Mouse (Mus musculus) induced T-regulatory cell, adult 2 months (primary cell): ENCODE data around the gene Hist1h2ah.

Experiments used
- DNase-seq: peaks from one replicate; pipeline ENCODE4 v3.0.0-alpha.2; 2012; ENCODE audit warnings: low read depth

The Hist1h2ah gene

DNA sequence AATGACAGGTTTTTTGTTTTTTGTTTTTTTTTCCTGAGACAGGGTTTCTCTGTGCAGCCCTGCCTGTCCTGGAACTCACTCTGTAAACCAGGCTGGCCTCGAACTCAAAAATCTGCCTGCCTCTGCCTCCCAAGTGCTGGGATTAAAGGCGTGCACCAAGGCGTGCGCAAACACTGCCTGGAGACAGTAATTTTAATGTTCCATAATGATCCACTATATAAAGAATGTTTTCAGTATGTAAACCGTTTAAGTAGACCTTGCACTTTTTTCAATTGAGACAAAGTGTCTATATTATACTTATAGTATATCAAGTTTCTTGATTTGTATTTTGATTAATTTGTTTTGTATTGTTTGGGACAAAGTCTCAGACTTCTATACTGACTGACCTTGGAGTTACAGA, 4.0 kb upstream of the Hist1h2ah start:
- DNase-seq = no peak

DNA sequence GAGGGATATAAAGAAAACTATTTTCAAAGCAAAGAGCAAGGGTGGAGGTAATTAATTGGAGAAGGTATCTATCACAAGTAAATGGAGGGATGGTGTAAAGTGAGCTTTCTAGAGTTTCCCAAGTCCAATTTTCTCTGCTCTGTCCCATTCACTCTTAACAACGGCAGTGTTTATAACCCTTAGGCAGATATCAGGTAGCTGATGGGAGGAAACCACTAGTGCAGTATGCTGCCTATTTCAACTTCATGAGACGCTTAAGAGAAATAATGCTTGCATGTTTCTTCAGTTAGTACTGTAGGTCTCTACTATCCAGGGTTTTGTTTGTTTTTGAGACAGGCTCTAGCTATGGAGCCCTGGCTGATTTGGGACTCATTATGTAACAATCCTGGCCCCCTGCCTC, 2.0 kb upstream of the Hist1h2ah start:
- DNase-seq = no peak

DNA sequence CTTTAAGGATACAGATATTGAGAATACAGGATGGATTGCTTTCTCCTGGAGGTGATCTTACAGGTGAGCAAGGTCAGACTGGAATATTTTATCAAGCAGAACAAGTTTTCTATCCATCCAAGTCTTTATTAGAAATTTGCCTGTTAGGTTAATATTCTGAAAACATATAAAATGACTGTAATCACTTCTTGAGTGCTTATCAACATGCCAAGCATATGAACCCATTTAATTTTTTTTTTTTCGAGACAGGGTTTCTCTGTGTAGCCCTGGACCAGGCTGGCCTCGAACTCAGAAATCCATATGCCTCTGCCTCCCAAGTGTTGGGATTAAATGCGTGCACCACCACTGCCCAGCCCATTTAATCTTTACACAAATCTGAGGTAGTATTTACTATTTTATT, 1.6 kb upstream of the Hist1h2ah start:
- no peak for DNase-seq

DNA sequence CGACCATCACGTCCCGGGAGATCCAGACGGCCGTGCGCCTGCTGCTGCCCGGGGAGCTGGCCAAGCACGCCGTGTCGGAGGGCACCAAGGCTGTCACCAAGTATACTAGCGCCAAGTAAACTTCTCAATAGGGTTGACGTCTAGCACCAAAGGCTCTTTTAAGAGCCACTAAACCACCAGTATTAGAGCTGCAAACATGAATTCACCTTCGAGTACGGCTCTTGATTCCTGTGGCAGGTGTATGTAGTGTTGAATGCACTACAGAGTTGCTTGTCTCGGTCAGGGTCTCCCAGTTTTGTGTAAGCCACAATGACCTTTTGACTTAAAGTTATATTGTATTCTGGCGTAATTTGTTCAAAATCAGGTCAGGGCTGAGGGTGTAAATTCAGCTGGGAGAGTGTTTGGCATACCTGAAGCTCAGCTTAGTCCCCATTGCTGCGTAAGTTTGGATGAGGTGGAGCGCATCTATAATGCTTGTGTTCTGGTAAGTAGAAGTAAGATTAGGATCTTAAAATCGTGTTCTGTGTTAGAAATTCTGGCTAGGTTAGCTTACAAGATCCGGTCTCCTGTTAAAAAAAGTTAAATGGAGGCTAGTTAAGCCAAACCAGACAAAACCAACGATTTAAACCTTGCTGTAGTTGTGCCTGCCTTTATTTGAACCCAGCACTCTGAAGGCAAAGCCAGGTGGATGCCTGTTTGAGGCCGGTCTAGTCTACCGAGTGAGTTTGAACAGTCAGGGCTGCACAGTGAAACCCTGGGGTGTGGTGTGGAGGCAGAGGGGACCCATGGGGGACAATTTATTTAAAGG, 985 bp upstream of the Hist1h2ah start:
- peak; percentile 69 for DNase-seq

DNA sequence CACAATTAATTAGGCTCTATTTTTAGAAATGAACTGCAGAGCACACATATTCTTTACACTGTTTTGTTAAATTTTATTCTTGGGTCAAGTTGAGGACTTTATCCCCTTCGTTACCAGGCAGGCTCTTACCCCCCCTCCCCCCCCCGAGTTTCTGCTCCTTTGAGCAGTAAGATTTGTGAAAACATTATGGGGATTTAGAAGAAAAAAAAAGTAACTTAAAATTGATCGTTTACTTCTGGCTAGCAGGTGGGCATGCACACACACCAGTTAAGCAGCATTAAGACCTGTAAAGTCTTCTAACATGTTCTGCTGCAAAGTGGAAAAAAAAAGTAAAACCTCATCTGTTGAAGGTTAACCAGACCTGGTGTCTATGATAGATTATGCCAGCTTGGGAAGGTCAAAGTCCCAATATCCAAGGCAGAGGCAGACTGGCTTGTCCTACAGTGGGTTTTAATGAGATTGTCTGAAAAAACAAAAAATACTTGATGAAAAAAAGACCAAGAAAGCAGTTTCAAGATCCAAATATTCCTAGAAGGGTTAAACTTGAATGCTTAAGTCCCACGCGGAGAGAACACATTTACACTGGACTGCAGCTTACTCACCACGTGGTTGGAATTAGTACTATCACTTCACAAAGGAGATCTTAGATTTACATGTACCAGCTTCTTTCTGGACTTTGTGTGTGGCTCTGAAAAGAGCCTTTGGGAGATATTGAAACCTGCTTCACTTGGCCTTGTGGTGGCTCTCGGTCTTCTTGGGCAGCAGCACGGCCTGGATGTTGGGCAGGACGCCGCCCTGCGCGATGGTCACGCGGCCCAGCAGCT, 713 bp downstream of the Hist1h2ah start:
- DNase-seq = peak; percentile 65

DNA sequence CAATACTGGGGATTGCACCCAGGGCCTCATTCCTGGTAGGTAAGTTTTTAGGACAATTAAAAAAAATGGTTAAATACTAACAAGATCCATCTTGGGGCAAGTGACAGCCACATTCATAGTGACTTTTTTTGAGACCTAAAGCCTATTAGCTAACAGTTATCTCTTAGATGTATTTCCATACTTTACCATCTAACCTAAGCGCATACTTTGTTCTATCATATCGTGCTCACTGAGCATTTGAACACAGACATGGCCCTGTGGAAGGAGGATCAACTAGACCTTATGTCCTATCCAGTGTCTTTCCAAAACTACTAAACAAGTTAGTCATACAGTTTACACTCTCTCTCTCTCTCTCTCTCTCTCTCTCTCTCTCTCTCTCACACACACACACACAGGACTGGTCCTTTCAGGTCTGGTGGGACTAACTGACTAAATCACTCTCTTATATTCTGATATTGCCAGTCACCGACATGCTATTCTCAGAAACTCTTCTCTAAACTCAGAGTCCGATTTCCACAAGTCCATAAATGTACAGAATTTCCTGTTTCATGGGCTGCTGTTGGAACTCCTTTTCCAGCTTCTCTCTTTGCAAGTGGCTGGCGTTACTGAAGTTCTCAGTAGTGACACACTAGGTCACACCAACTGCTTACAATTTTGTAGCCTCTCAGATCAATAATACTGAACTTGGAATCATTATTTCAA, 1.5 kb downstream of the Hist1h2ah start:
- DNase-seq = no peak

DNA sequence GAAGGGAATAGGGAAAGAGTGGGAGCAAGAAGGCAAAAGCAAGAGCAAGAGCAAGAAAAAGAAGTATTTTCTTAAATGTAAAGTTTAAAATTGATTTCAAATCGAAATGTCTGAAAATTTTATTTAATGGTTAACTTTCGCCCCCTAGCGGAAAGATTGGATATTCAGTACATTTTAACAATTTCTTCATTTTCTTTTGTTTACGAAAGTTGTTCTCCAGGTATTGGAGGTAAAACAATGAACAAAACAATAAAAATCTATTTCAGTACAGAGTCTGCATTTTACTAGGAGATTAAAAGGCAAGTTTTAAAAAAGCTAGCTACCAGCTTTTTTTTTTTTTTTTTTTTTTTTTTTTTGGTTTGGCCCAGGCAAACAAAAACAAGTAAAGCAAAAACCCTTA, 4.9 kb downstream of the Hist1h2ah start:
- DNase-seq = peak; percentile 88

DNA sequence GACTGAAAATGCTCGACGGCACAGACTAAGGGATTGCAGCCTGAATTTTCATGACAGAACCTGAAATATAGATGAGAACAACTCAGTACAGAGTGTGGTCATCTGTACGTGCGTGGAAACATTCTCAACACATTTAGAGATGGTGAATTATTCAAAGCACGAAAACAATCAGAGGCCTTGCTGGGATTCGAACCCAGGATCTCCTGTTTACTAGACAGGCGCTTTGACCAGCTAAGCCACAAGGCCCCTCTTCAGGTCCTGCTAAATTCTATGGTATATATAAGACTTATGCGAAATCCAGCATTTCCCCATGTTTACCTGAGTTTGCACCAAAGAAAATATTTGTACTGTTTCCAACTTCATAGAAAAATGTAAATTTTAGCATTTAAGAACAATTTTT, 5.4 kb downstream of the Hist1h2ah start:
- no peak for DNase-seq

DNA sequence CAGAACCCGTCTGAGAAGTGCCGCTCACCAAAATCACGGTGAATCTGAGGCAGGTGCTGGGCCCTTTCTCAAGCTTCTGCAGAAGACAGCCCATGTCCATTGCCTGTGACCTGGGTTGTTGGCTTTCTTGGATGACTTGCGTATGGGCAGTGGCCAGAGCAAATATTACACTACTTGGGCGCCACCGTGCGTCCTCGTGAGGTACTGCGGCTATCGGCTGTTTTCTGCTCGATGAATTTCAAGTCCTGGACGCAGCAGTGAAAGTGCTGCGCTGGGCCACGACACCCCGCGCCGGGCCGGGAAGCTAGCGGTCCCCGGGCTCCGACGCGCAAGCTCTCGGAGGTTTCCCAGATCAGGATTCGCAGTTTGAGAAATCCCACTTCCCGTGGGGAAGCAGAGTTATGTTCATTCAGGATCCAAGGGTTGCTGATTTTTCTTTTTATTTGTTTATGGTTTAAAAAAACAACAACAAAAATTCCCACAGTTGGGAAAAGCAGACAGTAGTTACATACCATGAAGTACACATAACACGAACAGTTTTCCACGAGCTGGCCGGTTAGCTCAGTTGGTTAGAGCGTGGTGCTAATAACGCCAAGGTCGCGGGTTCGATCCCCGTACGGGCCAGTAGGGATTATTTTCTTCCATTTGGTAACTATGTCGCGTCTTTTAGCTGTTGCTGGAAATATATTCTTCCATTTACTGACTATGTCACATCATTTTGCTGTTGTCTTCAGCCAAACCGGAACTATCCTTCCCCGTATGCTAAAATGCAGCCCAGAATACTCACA, 6.5 kb downstream of the Hist1h2ah start:
- peak; percentile 94 for DNase-seq

DNA sequence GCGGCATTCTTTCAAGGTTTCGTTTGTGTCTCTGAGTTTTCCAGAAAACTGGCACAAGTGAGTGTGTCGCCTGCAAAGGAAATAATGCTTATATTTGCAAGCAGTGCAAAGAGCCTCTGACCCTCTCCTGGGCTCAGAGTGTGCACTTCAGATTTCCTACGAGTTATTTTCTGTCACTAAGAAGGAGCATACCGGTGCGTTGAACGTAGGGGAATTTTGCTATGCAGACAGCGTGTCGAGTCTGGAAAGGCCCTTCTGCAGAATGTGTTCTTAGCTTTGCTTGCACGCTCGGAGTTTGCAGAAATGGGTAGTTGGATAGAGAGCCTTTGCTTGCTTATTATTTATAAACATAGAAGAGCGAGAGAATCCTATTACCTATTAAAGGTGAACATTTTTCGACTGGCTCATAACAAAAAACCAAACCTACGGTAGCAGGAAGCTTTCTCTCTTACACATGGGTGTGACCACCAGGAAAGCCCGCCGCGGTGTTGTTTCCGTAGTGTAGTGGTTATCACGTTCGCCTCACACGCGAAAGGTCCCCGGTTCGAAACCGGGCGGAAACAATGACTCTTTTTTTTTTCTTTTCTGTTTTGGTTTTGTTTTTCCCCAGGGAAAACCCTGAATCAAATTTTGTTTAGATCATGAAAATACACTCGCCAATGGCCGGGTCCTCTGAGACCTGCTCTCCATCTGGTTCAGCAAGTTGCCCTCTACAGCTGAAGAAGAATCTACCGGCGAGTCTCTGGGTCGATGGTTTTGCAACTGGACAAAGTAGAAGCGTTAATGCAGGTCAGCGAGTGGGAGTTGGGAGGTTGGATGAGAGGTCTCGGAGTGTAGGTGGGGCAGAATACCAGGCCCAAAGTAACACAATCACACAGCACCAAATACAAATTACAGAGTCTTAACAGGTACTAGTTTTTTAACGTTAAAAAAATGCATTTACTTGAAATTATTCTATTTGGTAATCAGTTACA, 9.0 kb downstream of the Hist1h2ah start:
- DNase-seq = peak; percentile 95

DNA sequence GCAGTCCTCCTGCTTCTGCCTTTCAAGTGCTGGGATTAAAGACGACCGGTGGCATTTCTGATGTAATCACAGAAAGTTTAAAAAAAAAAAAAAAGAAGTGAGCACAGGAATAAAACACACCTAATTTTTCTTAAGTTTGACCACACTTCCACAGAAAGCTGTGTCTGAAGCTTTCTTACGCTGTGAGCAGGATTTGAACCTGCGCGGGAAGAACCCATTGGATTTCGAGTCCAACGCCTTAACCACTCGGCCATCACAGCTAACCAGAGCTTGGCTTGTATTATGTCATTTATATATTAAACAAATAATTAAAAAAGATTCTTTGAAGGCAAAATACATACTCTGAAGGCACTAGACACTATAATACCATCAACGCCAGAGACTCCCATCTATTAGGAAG, 13.1 kb downstream of the Hist1h2ah start:
- peak; percentile 92 for DNase-seq

DNA sequence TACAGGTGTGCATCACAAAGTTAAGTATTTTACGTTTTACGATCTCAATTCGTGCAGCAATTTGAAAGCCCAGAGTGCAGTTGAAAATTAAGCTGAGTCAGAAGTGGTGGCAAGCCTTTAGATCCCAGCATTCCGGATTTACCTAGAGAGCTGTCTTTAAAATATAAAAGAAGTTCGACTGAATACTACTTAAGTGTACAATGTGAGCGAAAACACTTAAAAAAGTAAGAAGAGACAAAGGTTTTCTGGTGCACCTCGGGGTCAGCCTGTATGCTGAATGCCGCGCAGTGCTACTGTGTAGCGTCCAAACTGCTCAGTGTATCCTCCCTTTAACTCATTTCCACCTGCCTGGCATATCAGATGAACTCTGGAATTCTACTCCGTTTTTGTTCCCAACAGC, 13.8 kb downstream of the Hist1h2ah start:
- DNase-seq = peak; percentile 62

DNA sequence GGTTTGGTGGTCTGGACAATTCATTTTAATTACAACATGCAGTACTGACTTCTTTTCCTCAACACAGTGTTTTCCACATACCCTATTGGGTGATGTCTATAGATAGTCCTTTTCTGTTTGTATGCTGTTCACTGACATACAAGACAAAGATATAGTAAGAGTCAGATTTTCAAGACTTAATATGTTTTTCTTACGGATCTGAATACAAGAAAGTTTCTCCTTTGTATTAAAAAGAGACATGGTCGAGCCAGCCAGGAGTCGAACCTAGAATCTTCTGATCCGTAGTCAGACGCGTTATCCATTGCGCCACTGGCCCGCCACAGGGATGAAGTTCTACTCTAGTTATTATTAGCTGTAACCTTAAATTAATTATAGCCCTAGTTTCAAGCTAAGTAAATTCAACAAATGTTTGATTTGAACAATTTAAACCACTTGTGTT, 14.4 kb downstream of the Hist1h2ah start:
- peak; percentile 77 for DNase-seq

DNA sequence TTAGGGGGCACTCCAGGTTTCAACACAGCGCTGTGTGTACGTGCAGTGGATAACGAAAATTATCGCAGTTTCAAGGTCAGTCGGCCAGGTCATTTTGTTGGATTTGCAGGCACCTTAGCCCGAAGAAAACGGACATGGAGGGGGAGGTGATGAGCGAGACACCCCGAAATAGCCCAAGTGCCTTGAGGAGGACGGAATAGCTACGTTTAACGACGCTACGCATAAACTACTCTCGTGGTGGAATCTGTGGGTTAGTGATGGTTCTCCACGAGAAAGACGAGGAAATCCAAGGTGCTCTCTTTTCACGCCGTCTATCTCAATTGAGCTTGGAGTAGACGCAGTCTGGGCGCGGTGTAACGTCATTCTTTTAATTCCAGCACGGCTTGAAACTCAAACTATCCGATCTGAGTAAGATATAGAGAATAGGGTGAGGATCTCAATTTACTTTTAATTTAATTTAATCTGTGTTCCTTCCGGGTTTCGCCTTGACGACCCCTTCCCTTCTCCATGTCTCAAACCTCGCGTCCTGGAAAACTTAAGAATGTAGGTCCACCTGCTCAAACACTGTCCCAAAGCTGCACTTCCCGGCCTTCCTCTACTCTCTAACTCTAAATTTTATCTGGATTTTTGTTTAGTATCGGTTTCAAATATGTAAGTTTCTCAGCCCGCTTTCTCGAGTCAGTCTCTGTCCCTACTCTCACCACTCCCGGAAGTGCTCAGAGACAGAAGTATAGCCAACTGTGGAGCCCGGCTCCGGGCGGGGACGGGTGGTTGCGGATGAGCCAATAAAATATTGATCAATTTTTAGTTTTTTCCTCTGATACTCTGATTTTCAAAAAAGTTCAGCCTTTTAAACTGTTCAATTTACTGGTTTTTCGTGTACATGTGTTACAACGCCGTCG, 15.2 kb downstream of the Hist1h2ah start:
- peak; percentile 80 for DNase-seq

DNA sequence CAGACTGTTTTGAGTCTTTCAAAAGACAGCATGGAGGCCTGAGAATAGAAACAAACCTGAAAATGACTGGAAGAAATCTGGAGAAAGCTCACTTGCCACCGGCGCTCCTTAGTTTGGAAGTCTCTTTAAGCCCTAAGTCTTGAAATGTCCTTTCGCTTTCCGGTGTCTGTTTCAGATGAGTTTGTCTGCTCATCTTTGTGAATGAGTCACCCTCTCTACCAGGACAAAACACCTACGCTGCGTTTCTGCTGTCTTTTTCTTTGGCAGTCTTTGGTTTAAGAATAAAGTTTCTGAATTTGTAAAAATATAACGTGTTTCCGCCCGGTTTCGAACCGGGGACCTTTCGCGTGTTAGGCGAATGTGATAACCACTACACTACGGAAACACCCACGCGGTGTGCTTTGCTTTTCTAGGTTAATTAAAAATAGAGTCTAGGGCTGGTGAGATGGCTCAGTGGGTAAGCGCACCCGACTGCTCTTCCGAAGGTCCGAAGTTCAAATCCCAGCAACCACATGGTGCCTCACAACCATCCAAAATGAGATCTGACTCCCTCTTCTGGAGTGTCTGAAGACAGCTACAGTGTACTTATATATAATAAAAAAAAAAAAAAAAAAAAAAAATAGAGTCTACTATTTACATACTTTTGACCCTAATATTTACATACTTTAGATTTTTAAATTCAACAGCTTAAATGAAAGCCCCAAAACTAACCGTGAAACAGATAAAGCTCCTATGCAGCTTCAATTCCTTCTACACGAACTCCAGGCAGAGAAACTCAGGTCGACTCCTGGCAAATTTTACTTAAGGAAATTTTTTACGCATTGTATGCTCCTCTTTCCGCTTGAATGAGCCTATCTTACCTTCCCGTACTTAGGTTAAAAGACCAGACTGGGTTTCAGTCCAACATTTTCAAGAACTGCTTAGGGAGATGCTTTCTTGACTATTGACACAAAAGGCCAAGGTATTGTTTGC, 19.6 kb downstream of the Hist1h2ah start:
- DNase-seq = peak; percentile 97

DNA sequence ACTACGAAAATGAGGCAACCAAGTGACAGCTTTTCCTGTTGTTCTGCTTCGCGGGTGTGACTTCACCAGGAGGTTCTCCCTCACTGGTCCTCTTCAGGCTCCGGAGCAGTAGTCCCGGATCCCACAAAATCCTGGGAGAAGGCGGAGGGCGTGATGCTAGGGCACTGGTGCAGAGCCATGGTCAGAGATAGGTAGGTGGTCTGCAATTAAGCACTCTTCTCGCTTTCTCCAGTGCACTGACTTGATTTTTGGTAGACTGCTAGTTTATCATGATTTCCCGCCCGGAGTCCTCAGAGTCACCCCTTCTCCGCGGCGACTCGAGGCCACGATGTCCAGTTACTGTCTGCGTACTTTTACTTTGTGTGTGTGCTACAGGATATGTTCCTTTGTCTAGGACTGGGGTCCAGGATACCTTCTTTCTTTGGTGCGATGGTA, 20.9 kb downstream of the Hist1h2ah start:
- DNase-seq = peak; percentile 53

DNA sequence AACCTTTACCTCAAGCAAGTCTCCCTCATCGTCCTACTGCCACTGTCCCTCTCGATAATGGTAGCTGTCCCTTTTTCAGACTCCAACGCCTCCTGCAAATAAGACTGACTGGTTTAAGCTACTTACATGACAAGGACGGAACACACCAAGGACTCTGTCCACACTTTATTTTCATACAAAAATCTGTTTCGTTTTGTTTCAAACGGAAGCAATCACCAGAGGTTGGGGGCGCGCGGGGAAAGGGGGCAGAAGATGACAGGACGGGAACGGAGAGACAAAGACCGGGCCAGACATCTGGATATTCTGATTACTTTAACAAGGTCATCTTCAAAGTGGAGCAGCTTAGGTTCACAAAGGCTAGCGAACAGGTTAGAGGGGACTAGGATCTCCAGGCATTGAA, 21.7 kb downstream of the Hist1h2ah start:
- DNase-seq = peak; percentile 48

DNA sequence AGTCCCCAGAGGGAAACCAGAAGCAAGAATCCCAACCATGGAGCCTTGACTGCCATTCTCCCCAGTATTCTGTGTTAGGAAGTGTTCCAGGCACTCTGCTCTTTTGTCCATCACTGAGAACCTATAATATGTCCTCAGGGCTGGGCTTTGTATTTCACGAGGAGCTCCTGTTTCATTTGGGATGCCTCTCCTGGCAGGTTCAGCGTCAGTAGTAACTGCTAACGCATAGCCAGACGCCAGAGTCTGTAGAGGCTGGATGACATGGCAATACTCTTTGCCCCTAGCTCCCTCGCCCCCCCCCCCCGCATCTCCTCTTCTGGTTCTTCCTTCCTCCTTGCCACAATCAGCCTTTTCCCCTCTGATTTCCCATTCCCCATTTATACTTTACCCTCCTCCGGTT, 25.7 kb downstream of the Hist1h2ah start, which contains the start of gene Prss16:
TSS of gene Prss16 (minus strand) at position 101 of the 400 bp plus-strand sequence.
- no peak for DNase-seq
